Mouse (Mus musculus): Measurements from ENCODE around the gene St8sia6.
A peak's percentile ranks its signal among the peaks of the same experiment; 100 is the strongest.
"Not testable (repeated sequence)": the region's sequence is repeated elsewhere in the genome, so short reads cannot be mapped to it uniquely, and the experiment has no call there.

Gene St8sia6

GRCm38 (mm10) chr2:13793969-13794363, at the start of gene St8sia6:
St8sia6 (minus strand) TSS chr2:13794064.
- DNase-seq (ENCODE audit: low spot score), result no peak

DNA sequence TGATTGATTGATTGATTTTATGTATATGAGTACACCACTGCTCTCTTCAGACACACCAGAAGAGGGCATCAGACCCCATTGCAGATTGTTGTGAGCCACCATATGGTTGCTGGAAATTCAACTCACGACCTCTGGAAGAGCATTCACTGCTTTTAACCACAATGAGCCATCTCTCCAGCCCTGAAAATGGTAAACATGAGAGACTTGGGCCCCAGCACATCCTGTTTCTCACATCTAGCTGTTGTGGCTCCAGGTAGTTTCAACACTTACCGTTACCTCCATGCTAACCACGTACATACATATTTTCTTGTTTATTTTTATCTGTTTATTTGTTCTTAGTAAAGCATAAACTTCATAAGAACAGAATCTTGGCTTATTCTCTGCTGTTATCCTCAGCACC, 42.4 kb upstream of the St8sia6 start:
- DNase-seq (ENCODE audit: low spot score), result no peak

DNA sequence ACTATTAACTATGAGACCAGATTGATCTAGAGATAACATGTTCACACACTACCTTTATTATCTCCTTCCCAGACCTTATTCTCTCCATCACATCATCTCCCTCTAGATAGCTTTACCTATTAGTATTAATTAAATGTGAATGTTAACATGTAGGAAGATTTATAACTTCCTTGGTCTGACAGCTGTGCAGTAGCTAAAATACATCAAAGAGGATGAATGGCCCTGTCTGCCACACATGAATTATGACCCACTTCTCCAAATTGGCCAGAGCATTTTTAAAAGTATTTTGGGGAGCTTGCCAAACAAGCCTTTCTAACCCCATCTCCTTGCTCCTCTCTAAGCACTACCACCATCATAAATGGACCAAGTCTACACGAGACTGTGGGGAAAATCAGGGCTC, 41.1 kb upstream of the St8sia6 start:
- DNase-seq (ENCODE audit: low spot score), result no peak

GRCm38 (mm10) chr2:13816645-13817044, 22.8 kb upstream of the St8sia6 start:
- no peak for DNase-seq (ENCODE audit: low spot score)

- DNase-seq (ENCODE audit: low spot score), result no peak
These were observed 14.7 kb upstream of the St8sia6 start for GRCm38 (mm10) chr2:13808593-13808992.

DNA sequence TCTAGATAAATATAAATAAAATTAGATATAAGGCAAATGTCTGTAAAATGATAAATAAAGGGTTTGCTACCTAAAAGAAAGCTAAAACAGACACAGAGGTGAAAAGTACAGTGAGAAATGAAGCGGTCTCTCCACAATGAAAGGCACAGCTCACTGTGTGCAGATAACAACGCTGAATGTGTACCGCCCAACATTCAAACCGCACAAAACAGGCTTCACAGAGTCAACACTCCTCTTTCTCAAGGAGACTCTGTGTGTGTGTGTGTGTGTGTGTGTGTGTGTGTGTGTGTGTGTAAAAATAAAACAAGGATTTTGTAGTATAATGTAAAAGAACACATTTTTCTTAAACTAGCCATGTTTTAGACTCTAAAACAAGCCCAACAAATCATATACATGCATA, 14.1 kb upstream of the St8sia6 start:
- DNase-seq (ENCODE audit: low spot score), result no peak

- no peak for DNase-seq (ENCODE audit: low spot score)
These were observed 12.3 kb upstream of the St8sia6 start for GRCm38 (mm10) chr2:13806120-13806519.

- no peak for DNase-seq (ENCODE audit: low spot score)
These were observed 6.8 kb upstream of the St8sia6 start for GRCm38 (mm10) chr2:13800639-13801038.

- no peak for DNase-seq (ENCODE audit: low spot score)
These were observed 582 bp upstream of the St8sia6 start for GRCm38 (mm10) chr2:13794446-13794845.

DNA sequence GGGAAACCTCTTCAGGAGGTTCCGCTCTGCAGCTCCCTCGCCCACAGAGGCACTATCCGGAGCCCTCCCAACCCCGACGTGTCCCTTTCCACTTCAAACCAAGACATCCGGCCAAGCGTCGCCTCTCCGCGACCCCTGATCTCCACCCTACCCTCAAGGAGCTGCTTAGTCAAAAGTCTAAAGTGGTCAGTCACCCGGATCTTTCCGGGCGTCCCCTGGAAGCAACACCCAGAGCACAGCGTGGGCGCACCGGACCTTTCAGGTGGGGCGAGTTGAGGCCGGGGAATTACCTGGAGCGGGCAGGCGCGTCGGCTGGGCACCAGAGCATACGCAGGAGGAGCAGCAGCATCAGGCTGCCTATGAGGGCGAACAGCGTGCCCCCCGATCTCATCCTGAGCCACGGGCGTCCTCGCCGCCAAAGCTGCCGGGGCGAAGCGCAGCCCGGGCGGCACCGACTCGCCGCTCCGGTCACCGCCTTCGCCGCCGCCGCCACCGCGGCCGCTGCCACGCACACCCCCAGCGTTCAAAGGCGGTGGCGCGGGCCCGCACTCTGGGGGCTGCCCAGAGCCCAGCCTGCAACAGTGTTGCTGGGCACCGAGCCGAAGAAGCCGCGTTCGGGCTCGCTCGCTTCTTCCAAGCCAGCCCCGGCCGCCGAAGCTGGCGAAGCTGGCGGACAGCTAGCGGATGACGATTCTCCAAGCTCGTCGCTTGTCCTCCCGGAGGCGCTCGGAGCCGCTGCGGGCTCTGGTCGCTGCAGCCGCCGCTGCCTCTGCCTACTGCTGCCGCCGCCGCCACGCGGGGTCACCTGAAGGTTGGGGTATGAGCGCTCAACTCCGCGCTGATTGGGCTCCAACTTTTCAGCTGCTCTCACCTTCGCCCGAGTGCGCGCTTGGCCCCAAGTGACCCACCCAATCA, 553 bp downstream of the St8sia6 start:
- peak; percentile 23 for DNase-seq (ENCODE audit: low spot score)

DNA sequence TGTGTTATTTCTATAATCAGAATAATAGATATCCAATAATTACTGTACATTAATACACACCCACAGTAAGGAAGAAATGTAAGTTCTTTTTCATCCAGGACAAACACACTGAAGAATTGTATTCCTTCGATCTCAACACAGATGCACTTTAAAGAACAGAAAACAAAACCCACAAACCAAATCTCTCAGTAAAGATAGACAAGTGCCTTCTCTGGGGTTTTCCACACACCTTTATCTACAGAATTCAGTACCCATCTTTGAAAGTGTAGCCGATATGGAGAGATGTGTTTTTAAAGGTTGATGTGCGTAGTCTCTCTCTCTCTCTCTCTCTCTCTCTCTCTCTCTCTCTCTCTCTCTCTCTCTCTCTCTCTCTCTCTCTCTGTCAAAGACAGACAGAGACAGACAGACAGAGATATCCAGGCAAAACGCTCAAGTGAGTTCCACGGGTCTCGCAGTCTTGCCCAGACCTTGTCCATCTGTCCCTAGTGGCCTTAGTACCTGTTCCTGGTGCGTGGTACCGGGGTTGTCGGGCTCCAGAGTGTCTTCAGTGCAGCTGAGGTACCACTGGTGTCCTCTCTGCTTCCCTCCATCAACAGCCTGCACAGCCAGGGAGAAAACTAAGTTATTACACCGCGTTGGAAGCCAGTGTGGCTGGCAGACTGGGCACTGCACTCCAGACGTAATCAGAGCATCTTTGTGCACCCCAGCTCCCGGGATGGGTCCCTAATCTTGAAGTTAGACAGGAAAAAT, 1.4 kb downstream of the St8sia6 start:
- no peak for DNase-seq (ENCODE audit: low spot score)

GRCm38 (mm10) chr2:13791598-13791997, 2.3 kb downstream of the St8sia6 start:
- no peak for DNase-seq (ENCODE audit: low spot score)

DNA sequence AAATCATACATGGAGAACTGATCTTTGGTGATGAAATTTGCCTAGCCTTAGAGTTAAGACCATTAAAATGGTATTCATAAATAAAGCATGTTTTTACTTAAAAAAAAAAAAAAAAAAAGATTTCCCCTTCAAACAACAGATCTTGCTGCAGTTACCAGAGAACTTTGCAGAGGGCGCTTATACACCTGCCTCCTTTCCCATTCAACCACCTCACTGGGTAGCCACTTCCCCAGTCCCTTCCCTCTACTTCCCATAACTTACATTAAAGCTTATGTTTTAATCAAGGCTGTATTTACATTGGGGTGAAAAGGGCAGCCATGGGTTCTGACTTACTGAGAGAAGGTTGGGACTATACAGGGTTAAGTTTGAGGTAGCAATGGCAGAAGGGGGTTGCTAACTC, 4.5 kb downstream of the St8sia6 start:
- no peak for DNase-seq (ENCODE audit: low spot score)

GRCm38 (mm10) chr2:13786577-13787168, 7.2 kb downstream of the St8sia6 start:
- no peak for DNase-seq (ENCODE audit: low spot score)

DNA sequence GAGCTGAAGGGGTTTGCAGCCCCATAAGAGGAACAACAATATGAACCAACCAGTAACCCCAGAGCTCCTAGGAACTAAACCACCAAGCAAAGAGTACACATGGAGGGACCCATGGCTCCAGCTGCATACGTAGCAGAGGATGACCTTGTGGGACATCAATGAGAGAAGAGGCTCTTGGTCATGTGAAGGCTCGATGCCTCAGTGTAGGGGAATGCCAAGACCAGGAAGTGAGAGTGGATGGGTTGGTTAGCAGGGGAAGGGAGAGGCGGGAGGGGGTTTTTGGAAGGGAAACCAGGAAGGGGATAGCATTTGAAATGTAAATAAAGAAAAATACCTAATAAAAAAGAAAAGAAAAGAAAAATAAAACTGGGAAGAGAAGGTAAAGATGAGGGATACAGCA, 7.9 kb downstream of the St8sia6 start:
- not testable (repeated sequence) for DNase-seq (ENCODE audit: low spot score)

DNA sequence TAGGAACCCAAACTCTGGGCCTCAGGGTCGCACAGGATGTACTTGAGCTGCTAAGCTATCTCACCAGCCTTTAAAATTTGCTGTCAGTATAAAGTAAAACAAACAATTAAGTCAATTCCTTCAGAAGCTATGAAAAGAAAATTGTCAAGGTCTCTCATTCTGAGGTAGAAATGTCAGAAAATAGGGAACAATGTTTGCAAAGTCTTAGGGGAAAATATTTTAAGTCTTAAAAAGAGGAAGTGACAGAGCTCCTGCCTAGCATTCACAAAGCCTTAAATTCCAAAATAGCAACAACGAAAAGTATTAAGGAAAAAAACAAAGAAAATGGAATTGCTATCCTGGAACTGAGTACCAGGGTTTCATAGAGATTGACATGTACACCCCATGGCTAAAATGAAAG, 8.6 kb downstream of the St8sia6 start:
- no peak for DNase-seq (ENCODE audit: low spot score)

DNA sequence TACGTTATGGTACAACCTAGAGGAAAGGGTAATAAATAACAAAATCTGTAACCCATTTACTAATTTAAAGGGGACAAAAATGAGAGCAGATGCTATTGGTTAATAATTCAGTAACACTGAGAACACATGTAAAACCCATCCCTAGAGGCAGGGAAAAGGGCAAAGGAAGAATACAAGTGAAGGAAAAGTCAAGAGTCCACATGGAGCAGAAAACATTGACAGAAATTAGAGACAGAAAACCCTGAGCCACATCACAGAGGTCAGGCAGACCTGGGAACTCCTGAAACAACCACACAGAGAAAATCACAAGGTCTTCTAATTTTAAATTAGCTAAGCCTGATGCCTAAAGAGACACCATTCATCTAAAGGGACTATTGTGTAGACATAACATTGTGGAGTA, 9.4 kb downstream of the St8sia6 start:
- DNase-seq (ENCODE audit: low spot score), result no peak

GRCm38 (mm10) chr2:13777032-13777431, 16.8 kb downstream of the St8sia6 start:
- no peak for DNase-seq (ENCODE audit: low spot score)

- no peak for DNase-seq (ENCODE audit: low spot score)
These were observed 17.4 kb downstream of the St8sia6 start for GRCm38 (mm10) chr2:13776453-13776852.

GRCm38 (mm10) chr2:13775056-13775455, 18.8 kb downstream of the St8sia6 start:
- DNase-seq (ENCODE audit: low spot score), result no peak

GRCm38 (mm10) chr2:13768524-13768923, 25.3 kb downstream of the St8sia6 start:
- no peak for DNase-seq (ENCODE audit: low spot score)

GRCm38 (mm10) chr2:13767532-13768411, 26.1 kb downstream of the St8sia6 start:
- no peak for DNase-seq (ENCODE audit: low spot score)

Measured in yolk sac, embryonic 10.5 days (tissue).